Mouse (Mus musculus) cerebellum, postnatal 10 days (tissue): ENCODE data around the gene Trp53tg5.
A peak's percentile ranks its signal among the peaks of the same experiment; 100 is the strongest.

Experiments used
- DNase-seq, 2 experiments: peaks; one replicate each; pipeline ENCODE4 v3.0.0; 2021; ENCODE audit warnings: mixed read lengths in 2 of 2

Gene Trp53tg5

GRCm38 (mm10) chr2:164494126-164494525 is 20.6 kb upstream of the Trp53tg5 start:
- DNase-seq = peak; percentile 29 to 42

DNA sequence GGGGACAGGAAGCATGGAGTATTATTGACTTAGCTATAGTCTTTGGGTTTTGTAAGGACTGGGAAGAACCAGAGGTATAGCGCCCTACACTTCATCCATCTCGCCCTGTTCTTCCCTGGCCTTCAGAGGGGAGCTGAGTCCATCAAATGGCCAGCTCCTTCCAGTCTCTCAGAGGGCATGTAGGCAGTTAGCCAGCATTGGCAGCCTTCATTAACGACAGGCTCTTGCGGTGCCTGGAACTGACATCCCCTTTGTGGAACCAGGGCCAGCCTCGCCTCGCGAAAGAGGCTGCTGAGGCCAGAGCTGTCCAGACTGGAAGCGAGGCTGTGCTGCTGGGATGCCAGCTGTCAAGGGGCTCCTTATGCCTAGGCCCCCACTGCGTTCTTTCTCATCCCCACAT is 14.3 kb upstream of the Trp53tg5 start:
- peak; percentile 94 to 96 for DNase-seq

DNA sequence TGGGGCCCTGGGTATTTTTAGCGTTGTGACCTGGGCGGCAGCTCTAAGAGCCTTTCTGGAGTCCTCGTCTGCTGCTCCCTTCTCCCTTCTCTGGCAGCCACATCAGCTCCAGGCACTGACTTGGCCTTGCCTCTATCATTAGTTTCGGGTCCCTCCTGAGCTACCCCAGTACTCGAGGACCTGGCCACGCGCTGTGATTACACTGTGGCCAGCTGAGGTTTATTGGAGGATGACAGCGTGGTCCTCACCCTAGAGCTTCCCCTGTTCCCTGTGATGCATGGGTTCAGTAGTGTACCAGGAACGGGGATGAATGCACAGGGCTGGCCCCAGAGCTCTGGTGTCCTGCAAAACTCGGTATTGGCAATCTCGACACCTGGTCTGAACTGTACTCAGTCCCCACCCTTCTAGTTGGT is 13.6 kb upstream of the Trp53tg5 start:
- no peak for DNase-seq

GRCm38 (mm10) chr2:164486258-164487114 is 13.0 kb upstream of the Trp53tg5 start:
- peak; percentile 82 to 85 for DNase-seq

DNA sequence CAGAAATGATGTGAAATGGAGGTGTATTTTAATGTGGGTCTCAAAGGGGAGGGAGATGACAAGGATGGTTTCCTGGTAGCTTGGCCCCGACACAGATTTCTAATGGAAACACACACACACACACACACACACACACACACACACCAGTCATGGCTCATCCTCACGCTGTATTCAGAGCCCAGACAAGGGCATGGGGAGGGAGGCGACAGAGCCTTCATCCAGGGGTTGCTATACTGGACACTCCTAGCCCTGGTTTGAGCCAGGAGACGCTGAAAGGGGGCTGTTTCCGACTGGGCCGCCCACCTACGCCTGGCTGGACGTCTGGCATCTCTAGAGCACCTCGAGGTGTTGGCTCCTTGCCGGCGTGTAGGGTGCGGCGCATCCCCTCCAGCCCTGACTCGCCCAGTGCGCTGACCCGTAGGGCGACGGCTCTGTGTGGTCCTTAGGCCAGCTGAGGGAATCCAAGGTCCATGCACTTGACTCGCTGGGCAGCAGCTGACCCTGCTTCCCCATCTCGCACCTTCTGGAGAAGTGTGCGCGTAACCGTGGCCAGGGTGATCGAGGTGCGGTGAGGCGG is 12.2 kb upstream of the Trp53tg5 start, which contains the start of gene Dbndd2:
Gene Dbndd2, plus strand, starts transcription at position 426 of the 577 bp plus-strand sequence.
- DNase-seq = no peak

DNA sequence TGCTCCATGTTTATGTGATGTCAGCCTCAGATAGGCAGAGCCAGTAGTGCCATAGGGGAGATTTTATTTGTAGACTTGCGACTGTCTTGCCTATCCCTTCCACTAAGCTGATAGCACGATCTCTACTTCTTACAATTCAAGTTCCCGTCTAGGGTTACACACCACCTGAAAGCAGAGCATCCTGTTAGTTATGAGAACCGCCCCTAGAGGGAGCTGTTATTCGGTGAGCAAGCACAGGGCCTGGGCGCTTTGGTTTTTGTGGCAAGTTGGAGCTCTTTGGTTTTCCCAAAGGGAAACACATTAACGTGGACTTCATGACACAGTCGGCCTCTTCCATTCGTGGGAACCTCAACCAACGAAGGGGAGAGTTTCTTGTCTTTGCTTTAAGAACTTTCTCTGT is 3.3 kb downstream of the Trp53tg5 start:
- peak; percentile 81 to 84 for DNase-seq

DNA sequence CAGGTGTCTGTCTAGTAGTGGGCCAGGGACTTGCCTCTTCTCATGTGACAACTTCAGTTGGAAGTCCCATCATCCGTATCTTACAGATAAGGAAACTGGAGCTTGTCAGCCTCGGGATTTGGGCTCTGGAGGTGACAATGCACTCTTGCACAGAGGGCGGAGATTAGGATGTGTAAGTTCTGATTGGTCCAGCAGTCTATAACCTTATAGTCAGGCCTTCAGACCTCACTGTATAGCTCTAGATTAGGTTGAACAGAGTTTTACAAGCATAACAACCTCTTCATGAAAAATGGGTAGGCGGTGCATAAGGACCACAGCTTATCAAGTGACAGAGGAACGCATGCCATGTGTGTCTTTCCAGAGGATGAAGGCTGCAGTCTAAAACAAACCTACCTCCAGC is 6.7 kb downstream of the Trp53tg5 start:
- no peak for DNase-seq

DNA sequence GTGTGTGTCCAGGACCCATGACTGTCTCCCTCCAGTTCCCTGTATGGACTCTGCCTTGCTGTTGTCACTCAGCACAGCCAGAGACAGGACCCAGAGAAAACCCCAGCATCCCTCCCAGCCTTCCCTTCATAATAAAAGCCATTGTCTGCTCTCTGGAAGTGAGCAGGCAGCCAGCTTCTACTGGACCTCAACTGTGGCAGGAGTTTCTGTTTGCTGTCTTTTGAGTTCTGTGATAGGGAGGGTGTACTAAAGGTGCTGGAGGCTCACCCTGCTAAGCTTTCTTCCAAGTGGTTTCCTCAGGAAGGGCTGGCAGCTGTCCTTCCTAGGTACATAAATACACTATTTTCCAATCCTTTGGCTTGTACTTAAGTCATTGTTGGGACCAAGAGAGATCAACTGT is 8.4 kb downstream of the Trp53tg5 start:
- no peak for DNase-seq

- DNase-seq = peak; percentile 97
Measured at GRCm38 (mm10) chr2:164460745-164461551, 12.6 kb downstream of the Trp53tg5 start, which contains the start of gene Gm20458. Gene Gm20458, plus strand, starts transcription at chr2:164460967.

DNA sequence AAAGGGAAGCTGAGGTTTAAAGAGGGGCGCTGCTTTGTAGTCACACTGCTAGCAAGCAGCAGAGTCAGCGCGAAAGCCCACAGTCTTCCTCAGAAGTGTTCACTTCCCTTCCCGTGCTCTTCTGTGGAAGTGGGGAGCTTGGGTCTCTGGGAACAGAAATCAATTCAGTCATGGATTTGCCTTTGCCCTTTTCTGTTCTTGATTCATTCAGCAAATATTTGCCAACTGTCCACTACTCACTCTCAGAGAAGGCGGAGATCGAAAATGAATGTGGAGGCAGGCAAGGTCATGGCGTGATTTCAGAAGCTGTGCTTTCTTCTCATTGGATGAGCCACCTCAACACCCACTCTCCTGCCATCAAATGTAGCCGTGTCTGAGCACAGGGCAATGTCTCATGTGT is 15.0 kb downstream of the Trp53tg5 start:
- no peak for DNase-seq

GRCm38 (mm10) chr2:164457942-164458341 is 15.6 kb downstream of the Trp53tg5 start:
- DNase-seq = no peak

DNA sequence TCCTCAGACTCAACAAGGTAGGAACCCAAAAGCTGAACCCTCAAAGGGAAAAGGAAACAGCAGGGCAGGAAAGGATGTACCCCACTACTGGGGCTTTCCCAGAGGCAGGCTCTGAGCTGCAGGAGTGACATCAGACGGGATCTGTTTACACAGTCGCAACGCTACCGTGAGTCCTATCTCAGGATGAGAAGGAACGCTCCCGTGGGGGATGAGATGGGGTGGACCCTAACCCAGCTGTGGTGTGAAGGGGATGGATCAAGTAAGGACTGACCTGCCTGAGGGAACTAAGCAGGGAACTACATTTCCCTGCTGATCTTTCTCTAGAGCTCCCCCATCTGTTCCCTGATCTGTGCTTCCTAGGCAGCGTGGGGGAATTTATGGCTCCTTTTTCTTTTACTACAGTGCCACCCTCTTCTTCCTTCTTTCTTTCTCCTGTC is 16.6 kb downstream of the Trp53tg5 start, which contains the start of gene Sys1:
Gene Sys1, plus strand, starts transcription at position 101 of the 437 bp plus-strand sequence.
- DNase-seq = no peak

GRCm38 (mm10) chr2:164456413-164456812 is 17.1 kb downstream of the Trp53tg5 start:
- DNase-seq = no peak

- no peak for DNase-seq
Measured at GRCm38 (mm10) chr2:164455421-164456190, 17.9 kb downstream of the Trp53tg5 start.

GRCm38 (mm10) chr2:164454846-164455245 is 18.7 kb downstream of the Trp53tg5 start:
- DNase-seq = peak in 1 of 2 experiments; percentile 28

- no peak for DNase-seq
Measured at GRCm38 (mm10) chr2:164453887-164454500, 19.5 kb downstream of the Trp53tg5 start.

GRCm38 (mm10) chr2:164453047-164453757 is 20.3 kb downstream of the Trp53tg5 start:
- no peak for DNase-seq

DNA sequence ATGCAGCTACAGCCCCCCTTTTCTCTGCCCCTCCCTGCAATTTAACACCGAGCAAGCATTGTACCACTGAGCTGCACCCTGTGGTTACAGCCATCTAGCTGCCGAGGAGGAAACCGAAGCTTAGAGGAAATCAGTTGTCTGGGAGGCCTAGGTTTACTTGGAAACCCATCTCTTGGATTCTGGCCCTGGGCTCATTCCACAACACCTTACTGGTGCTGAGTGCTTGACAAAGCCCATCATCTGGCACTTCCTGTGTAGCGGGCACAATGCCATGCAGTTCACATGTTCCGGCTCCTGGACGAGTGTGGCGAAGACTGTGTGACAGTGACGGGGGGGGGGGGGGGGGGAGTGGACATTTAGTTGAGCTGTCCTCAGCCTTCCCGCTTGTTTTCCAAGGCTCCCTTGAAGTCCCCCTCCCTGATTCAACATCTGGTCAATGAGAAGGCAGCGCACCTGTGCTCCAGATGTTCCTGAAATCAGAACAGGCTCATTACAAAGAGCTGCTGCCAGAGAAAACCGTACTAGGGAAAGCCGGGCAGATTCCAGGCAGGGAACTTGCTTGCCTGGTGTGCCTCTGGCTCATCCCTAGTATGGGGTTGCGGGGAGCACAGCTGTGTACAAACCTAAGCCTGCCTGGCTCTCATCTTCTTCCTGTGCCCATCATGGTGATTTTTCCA is 21.4 kb downstream of the Trp53tg5 start:
- peak in 1 of 2 experiments; percentile 43 for DNase-seq

DNA sequence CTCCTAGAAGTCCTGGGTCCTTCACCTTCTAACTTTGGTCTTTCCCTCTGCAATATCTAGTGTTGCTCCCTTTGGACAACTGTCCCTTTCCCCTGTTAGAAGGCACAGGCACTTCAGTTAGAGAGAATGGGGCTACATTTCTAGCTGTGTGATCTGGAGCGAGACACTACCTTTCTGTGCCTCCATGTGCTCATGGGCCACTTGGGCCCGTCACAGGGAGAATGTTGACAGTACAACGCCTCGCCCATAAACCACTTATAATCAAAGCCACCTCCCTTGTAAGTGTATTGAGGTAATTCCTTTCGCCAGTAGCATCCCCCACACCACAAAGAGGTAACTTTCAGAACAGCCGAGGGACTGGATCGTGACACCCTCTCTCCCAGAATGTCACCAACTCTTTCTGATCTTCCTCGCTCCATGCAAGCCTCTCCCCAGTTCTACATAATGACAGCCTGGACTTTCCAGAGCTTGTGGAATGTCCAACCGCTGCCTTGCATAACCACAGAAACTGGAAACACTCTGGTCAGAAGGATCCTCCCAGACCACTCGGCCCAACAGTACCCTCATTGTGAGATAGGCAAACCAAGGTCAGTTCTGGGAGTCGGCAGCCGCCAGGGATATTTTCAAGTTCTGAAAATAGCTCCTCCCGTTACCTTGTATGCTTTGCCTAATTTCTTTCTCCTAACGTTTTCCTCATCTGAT is 24.0 kb downstream of the Trp53tg5 start:
- DNase-seq = no peak

DNA sequence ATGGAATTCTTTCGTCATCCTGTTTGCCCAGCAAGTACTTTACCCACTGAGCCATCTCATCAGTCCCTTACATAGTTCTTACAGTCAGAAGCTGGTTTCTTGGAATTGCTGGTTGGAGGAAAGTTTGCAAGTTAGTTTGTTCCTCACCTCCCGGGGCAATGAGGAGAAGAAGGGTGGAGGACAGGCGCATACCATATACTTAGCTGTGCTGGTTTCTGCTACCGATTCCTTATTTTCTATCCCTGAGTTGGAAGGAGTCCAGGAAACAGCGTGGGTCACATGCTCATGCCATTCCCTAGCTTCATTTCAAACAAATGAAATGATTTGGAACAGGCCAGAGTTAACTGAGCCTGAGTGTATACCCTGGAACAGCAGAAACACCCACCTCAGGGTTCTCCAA is 24.6 kb downstream of the Trp53tg5 start:
- DNase-seq = no peak
